Mouse (Mus musculus) liver, embryonic 14.5 days (tissue): ENCODE measurements around the gene Col11a1. TPM values are rescaled to one million over a fixed set of nuclear protein-coding genes. Genes with fewer than 3 reads are reported as not detected.

Source experiments
- ATAC-seq: fragments of 200-750 bp; cut with Nextera tagmentation; 2 replicates; pipeline ENCODE4 v1.8.0; 2017; ENCODE audit warnings: moderate number of reproducible peaks, mild to moderate bottlenecking, moderate library complexity; ENCODE audit not compliant: insufficient read depth
- DNase-seq, 3 experiments: peaks; one replicate each; pipeline ENCODE4 v3.0.0-alpha.2; 2012 to 2013; ENCODE audit warnings: low read depth in 3 of 3, low spot score in 3 of 3
- H3K27ac ChIP-seq: fragments of 300-500 bp; sonication (generic); 2 replicates; pipeline ENCODE4 v1.5.1; 2014; ENCODE audit warnings: moderate library complexity, mild to moderate bottlenecking, control low read depth, inconsistent platforms
- H3K27me3 ChIP-seq: fragments of 300-500 bp; sonication (generic); 2 replicates; pipeline ENCODE4 v1.6.1; 2014; ENCODE audit warnings: mild to moderate bottlenecking, low read length, moderate library complexity; ENCODE audit not compliant: control insufficient read depth, insufficient read depth
- H3K36me3 ChIP-seq: fragments of 300-500 bp; sonication (generic); replicated peaks from 2 replicates; pipeline ENCODE4 v1.6.1; 2014; ENCODE audit warnings: low read depth; ENCODE audit not compliant: control insufficient read depth, insufficient read depth
- H3K4me1 ChIP-seq, 2 experiments: fragments of 200-500 bp in 1 of 2; fragments of 300-500 bp in 1 of 2; sonication (generic) in 1 of 2; replicated peaks; 2 replicates each; pipeline ENCODE4 v1.6.1; 2012 to 2014; ENCODE audit warnings: antibody characterized with exemption in 1 of 2, inconsistent platforms in 1 of 2, low read length in 1 of 2; ENCODE audit not compliant: control insufficient read depth in 2 of 2, insufficient read depth in 2 of 2
- H3K4me2 ChIP-seq: fragments of 300-500 bp; sonication (generic); 2 replicates; pipeline ENCODE4 v1.6.1; 2014; ENCODE audit warnings: low read depth, mild to moderate bottlenecking, control low read depth, moderate library complexity
- H3K4me3 ChIP-seq, 2 experiments: fragments of 200-500 bp in 1 of 2; fragments of 300-500 bp in 1 of 2; sonication (generic) in 1 of 2; 2 replicates each; pipeline ENCODE4 v1.5.1; 2012 to 2014; ENCODE audit warnings: low read depth in 2 of 2, low read length in 2 of 2, mild to moderate bottlenecking in 2 of 2, control low read depth in 1 of 2, inconsistent platforms in 1 of 2, moderate library complexity in 1 of 2; ENCODE audit not compliant: insufficient read depth in 1 of 2
- H3K9ac ChIP-seq: fragments of 300-500 bp; sonication (generic); replicated peaks from 2 replicates; pipeline ENCODE4 v1.6.1; 2014; ENCODE audit warnings: mild to moderate bottlenecking, control low read depth, moderate library complexity
- H3K9me3 ChIP-seq: fragments of 300-500 bp; sonication (generic); 2 replicates; pipeline ENCODE4 v1.6.1; 2016; ENCODE audit warnings: low read length, mixed read lengths; ENCODE audit not compliant: control insufficient read depth
- CTCF ChIP-seq: IDR thresholded peaks from 2 replicates; pipeline ENCODE4 v1.5.1; 2016; ENCODE audit warnings: antibody characterized with exemption, low read depth, control low read depth
- EP300 ChIP-seq: IDR thresholded peaks from 2 replicates; pipeline ENCODE4 v1.6.1; 2016; ENCODE audit warnings: antibody characterized with exemption, low read depth
- WGBS: fragments of 180-500 bp; shearing (Covaris S2); extraction: QIAGEN DNeasy Blood & Tissue Kit; methylation state at CpG from one replicate; pipeline ENCODE4 v1.1.7; 2014; ENCODE audit not compliant: insufficient replicate concordance; 5-methylcytosine and 5-hydroxymethylcytosine counted together
- polyA plus RNA-seq, 2 experiments: library from polyadenylated mRNA; depleted of rRNA in 1 of 2; stranded (reverse) in 1 of 2; unstranded in 1 of 2; fragments of >200 nt; fragmentation: Nextera tagmentation in 1 of 2; extraction: Ambion mirVana in 1 of 2; gene quantifications; 2 replicates each; pipeline versions ENCODE4 v1.2.1 to v1.2.3; 2012 to 2014

Col11a1 gene
- polyA plus RNA-seq, 2 experiments: 1.1 to 1.6 TPM

DNA sequence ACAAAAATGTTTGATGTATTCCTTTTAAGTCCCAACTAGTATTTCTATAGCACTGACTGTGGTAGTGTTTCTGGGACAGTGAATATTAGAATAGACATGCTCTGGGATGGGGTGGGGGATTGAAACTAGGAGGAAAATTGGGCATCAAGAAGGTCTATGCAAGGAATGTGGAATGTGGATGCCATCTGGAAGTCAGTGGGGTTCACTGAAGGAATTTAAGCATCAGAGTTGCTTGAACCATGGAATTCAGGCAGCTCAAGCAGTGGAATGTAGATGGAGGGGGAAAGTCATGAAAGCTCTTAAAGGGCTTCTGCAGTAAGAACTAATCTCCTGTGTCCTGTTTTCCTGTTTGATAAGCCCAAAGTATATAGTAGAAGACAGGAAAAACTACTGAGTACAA lies 22.1 kb downstream of the Col11a1 start:
- H3K4me3 ChIP-seq: no peak overlapping the region
- no peaks in the 10 kb centered on the region for H3K36me3 ChIP-seq
- H3K4me2 ChIP-seq: no peak overlapping the region
- no peaks in the 10 kb centered on the region for H3K9me3 ChIP-seq
- ATAC-seq (no peak), DNase-seq (no peak)
- no peak for TF ChIP-seq CTCF
- TF ChIP-seq EP300: no peak
- no peaks in the 10 kb centered on the region for H3K27me3 ChIP-seq
- H3K9ac ChIP-seq: no peak overlapping the region
- H3K27ac ChIP-seq: no peak overlapping the region
- H3K4me1 ChIP-seq: no peaks in the 10 kb centered on the region

DNA sequence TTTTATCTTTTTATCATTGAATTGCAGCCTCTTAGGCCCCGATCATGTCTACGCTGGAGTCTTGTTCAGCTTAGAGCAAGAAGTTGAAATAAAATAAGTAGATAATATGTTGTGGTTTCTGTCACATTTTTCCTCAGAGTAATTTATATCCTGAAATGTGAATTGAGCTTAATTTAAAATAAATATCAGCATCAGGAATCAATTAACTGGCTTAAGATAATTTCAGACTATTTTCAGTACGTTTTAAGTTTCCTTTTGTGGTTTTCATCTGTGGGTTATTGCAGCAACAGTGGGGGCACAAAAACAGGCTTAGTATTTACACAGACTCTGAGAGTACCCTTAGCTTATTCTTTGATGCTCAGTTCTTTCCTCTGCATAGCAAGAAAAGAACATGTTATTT lies 23.2 kb downstream of the Col11a1 start:
- Histone ChIP-seq H3K4me2 (no peak overlapping the region), H3K36me3 (no peaks in the 10 kb centered on the region), H3K27me3 (no peaks in the 10 kb centered on the region), H3K9ac (no peak overlapping the region), H3K4me1 (no peaks in the 10 kb centered on the region), H3K9me3 (no peaks in the 10 kb centered on the region), H3K27ac (no peak overlapping the region), H3K4me3 (no peak overlapping the region)
- DNase-seq: no peak
- no peak for ATAC-seq
- TF ChIP-seq CTCF (no peak), EP300 (no peak)
- WGBS: 30% methylated on average over 3 of the region's 3 CpGs

DNA sequence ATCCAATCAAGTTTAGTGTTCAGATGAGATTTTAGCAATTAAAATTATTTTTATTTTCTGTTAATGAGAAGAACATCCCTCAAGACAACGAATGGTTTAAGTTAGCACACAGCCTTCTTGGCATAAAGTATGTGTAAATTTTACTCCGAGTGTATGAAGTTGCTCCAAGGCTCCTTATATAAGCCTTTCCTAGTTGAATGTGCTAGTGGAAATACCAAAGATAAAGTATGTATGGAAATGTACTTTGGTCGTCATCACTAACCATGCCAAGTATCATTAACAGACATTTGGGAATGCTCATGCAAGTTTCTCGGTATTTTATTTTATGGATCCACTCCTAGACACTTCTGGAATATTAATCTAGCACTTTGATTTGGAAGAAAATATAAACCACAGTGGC lies 34.8 kb downstream of the Col11a1 start:
- ATAC-seq: no peak
- WGBS: 49% methylated on average over 4 of the region's 4 CpGs

DNA sequence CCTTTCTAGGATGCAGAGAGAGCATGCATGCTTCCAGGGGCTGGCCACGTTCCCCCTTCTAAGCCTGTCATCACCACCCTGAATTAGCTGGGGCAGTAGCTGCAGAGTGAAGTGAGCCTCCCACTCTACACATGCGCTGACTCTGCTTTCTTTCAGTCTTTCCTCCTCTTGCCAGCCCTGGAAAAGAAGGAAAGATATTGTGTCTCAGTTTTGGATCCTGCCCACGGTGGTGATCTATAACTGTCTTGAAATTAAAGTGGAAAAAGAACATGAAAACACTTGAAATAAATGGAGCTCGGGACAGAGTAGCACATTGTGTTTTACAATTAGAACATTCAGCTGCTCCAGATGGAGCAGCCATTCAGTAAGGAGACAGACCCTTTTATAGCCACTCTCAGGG lies 35.2 kb downstream of the Col11a1 start:
- H3K27me3 ChIP-seq: no peaks in the 10 kb centered on the region
- no peaks in the 10 kb centered on the region for H3K36me3 ChIP-seq
- no peak for TF ChIP-seq CTCF
- no peak for TF ChIP-seq EP300
- no peak overlapping the region for H3K9ac ChIP-seq
- H3K4me3 ChIP-seq: no peak overlapping the region
- 55% methylated on average over 4 of the region's 4 CpGs for WGBS
- DNase-seq (no peak), ATAC-seq (no peak)
- no peak overlapping the region for H3K4me2 ChIP-seq
- H3K27ac ChIP-seq: no peak overlapping the region
- no peaks in the 10 kb centered on the region for H3K4me1 ChIP-seq
- no peaks in the 10 kb centered on the region for H3K9me3 ChIP-seq

More for the DNA sequence above, 34.8 kb downstream of the Col11a1 start:
- H3K36me3 ChIP-seq: no peaks in the 10 kb centered on the region
- no peak overlapping the region for H3K4me3 ChIP-seq
- H3K4me1 ChIP-seq: no peaks in the 10 kb centered on the region
- TF ChIP-seq EP300: no peak
- TF ChIP-seq CTCF: no peak
- no peaks in the 10 kb centered on the region for H3K9me3 ChIP-seq
- no peak overlapping the region for H3K9ac ChIP-seq
- H3K27ac ChIP-seq: no peak overlapping the region
- no peak for DNase-seq
- no peak overlapping the region for H3K4me2 ChIP-seq
- no peaks in the 10 kb centered on the region for H3K27me3 ChIP-seq

DNA sequence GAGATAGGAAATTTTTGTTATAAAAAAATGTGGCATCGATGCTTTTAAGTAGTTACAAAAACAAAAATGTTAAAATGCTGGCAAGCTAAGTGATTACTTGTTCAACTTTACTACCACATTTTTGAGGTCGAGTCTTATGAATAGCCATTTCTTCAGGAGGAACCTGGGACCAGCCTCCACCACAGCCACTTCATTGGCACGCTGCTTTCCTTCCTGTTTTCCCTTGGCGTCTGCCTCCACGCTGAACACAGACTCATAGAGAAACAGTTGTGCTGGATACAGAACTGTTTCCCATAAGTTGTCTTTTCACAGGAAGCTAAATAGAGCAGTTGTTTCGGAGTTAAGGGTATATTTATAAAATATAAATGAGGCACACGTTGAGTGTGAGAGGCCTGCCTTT lies 69.0 kb downstream of the Col11a1 start:
- Histone ChIP-seq H3K36me3 (no peaks in the 10 kb centered on the region), H3K4me3 (no peak overlapping the region), H3K9me3 (no peaks in the 10 kb centered on the region), H3K4me2 (no peak overlapping the region), H3K9ac (no peak overlapping the region), H3K27ac (no peak overlapping the region), H3K27me3 (no peaks in the 10 kb centered on the region), H3K4me1 (no peaks in the 10 kb centered on the region)
- 24% methylated on average over 7 of the region's 7 CpGs for WGBS
- DNase-seq (no peak), ATAC-seq (no peak)
- TF ChIP-seq EP300: no peak
- TF ChIP-seq CTCF: no peak

DNA sequence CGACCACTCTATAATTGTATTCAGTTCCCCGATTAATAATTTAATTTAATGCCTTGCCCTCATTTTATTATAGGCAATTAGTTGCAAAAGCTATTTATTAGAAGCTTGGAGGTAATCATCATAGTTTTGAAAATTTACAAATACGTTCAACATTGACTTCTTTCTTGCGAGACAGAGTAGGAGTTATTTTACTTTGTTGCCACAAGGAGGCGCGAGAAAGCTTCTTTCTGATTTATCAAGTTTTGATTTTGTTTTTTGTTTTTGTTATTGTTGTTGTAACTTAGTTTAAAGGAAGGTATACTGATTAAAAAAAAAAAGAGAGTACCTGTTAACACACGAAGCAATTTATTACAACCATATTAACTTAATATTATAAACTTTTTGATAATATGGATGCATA lies 76.8 kb downstream of the Col11a1 start:
- Histone ChIP-seq H3K27ac (no peak overlapping the region), H3K27me3 (no peaks in the 10 kb centered on the region), H3K36me3 (no peaks in the 10 kb centered on the region), H3K4me1 (no peaks in the 10 kb centered on the region), H3K4me3 (no peak overlapping the region), H3K9me3 (no peaks in the 10 kb centered on the region), H3K9ac (no peak overlapping the region), H3K4me2 (no peak overlapping the region)
- ATAC-seq (no peak), DNase-seq (no peak)
- TF ChIP-seq CTCF (peak; percentile 9; the same call in 1 of the 2 replicates), EP300 (no peak)
- 23% methylated on average over 7 of the region's 7 CpGs for WGBS
